In genomic region chr9:58096629-58097301, GRCm38 (mm10) we compare ENCODE assay signal across 9 mouse cellular contexts. TPM values are rescaled to one million over a fixed set of nuclear protein-coding genes. Genes with fewer than 3 reads are reported as not detected.
DNase-seq lines count a peak whose midpoint lies in the region; ATAC-seq and TF ChIP-seq lines count a peak whose summit lies in the region.
"Had no signal": no experiment of that assay in that cellular context is flagged by ENCODE, and none has a peak within 500 bp of the region (broad histone marks: within the 10 kb centered on the region; RNA-seq: fewer than 3 reads in every experiment).

No protein-coding gene starts in this region.

- H3K27ac ChIP-seq in cerebellum, adult 2 months (ENCODE audit: insufficient read depth, low read length) = no peak overlapping the region
- H3K27ac ChIP-seq in forebrain, postnatal 0 days (ENCODE audit: low read depth, low read length) = peak overlapping the region; percentile 82
- peak overlapping the region; percentile 76 for H3K27ac ChIP-seq in midbrain, embryonic 13.5 days
- no peak overlapping the region for H3K27ac ChIP-seq in gastrocnemius, adult 2 months
- H3K27ac ChIP-seq: heart, embryonic 10.5 days had no signal

- no peaks in the 10 kb centered on the region for H3K9me3 ChIP-seq in forebrain, postnatal 0 days (ENCODE audit: low read length)
- H3K9me3 ChIP-seq in midbrain, embryonic 13.5 days = no peaks in the 10 kb centered on the region
- H3K9me3 ChIP-seq: heart, embryonic 10.5 days had no signal

- peaks cover 40% of the 10 kb centered on the region for H3K4me1 ChIP-seq in cerebellum, adult 2 months (ENCODE audit: control insufficient read depth, insufficient read depth, low read length)
- peaks cover 18% of the 10 kb centered on the region for H3K4me1 ChIP-seq in forebrain, postnatal 0 days (ENCODE audit: insufficient read depth)
- peaks cover 38% of the 10 kb centered on the region for H3K4me1 ChIP-seq in midbrain, embryonic 13.5 days (replicated peaks)

- intact Hi-C loops in gastrocnemius, adult 2 months (cut with DNase I) = no loop called here

- TF ChIP-seq POLR2A in cerebellum, adult 2 months (IDR thresholded peaks at IDR 0.05; ENCODE audit: borderline replicate concordance, insufficient read depth, low read length) = no peak

- H3K27me3 ChIP-seq in cerebellum, adult 2 months (ENCODE audit: control insufficient read depth, insufficient read depth, low read length) = no peaks in the 10 kb centered on the region
- no peaks in the 10 kb centered on the region for H3K27me3 ChIP-seq in forebrain, postnatal 0 days (ENCODE audit: insufficient read depth, low read length)
- H3K27me3 ChIP-seq in midbrain, embryonic 13.5 days = no peaks in the 10 kb centered on the region; the same call in 1 of the 2 replicates

- TF ChIP-seq CTCF in cerebellum, adult 2 months (IDR thresholded peaks at IDR 0.05; ENCODE audit: borderline replicate concordance, insufficient read depth, low read depth, low read length) = no peak
- TF ChIP-seq CTCF in forebrain, postnatal 0 days (IDR thresholded peaks at IDR 0.05; ENCODE audit: low read depth) = no peak
- no peak for TF ChIP-seq CTCF in gastrocnemius, adult 2 months (IDR thresholded peaks at IDR 0.05)

- no peak overlapping the region for H3K4me3 ChIP-seq in cerebellum, adult 2 months (replicated peaks; ENCODE audit: insufficient read depth, low read depth, low read length)
- H3K4me3 ChIP-seq in forebrain, postnatal 0 days (ENCODE audit: low read depth, low read length) = no peak overlapping the region
- H3K4me3 ChIP-seq in midbrain, embryonic 13.5 days (replicated peaks) = no peak overlapping the region
- no peak overlapping the region for H3K4me3 ChIP-seq in gastrocnemius, adult 2 months
- H3K4me3 ChIP-seq: heart, embryonic 10.5 days had no signal

- peak; percentile 94 for ATAC-seq in forebrain, postnatal 0 days
- ATAC-seq in midbrain, embryonic 13.5 days = peak; percentile 86

- no peaks in the 10 kb centered on the region for H3K36me3 ChIP-seq in forebrain, postnatal 0 days (ENCODE audit: insufficient read depth)
- H3K36me3 ChIP-seq in midbrain, embryonic 13.5 days = no peaks in the 10 kb centered on the region
- H3K36me3 ChIP-seq: heart, embryonic 10.5 days had no signal

- 53% methylated on average over 5 of the region's 5 CpGs for WGBS in cerebellum, adult 2 months
- 30% methylated on average over 5 of the region's 5 CpGs for WGBS in forebrain, postnatal 0 days
- 48% methylated on average over 5 of the region's 5 CpGs for WGBS in midbrain, embryonic 13.5 days

- no peak overlapping the region for H3K9ac ChIP-seq in forebrain, postnatal 0 days
- no peak overlapping the region; the same call in 1 of the 2 replicates for H3K9ac ChIP-seq in midbrain, embryonic 13.5 days (replicated peaks)

- 0 out of 2 replicates have a peak overlapping the region, but pooled peaks have one; percentile 10 for H3K4me2 ChIP-seq in forebrain, postnatal 0 days (ENCODE audit: low read depth)
- peak overlapping the region; percentile 22; the same call in 1 of the 2 replicates for H3K4me2 ChIP-seq in midbrain, embryonic 13.5 days (replicated peaks)

- peak; percentile 76 for DNase-seq in layer of hippocampus, adult 11-12 months (ENCODE audit: low spot score)
- DNase-seq in layer of hippocampus, adult 9-10 months (ENCODE audit: low spot score) = no peak
- DNase-seq in cerebellum, adult 2 months = peak; percentile 61 to 73
- peak; percentile 87 for DNase-seq in forebrain, postnatal 0 days
- no peak for DNase-seq in heart, adult 11 months
- no peak for DNase-seq in gastrocnemius, adult 2 months
- DNase-seq in kidney, adult 11 months = no peak

RNA-seq across cellular contexts. Expression of gene Ccdc33, which starts 21.9 kb away (rescaled TPM):
- polyA plus RNA-seq in cerebellum, adult 2 months (2012; rRNA removed) = 0.59 and 1.1 TPM in 2 replicates
- 0.38 and 3.0 TPM in 2 replicates for total RNA-seq in forebrain, postnatal 0 days (2014; rRNA removed)
- 1.1 and 1.5 TPM in 2 replicates for polyA plus RNA-seq in forebrain, postnatal 0 days (2015; fragmentation: Nextera tagmentation; extraction: Ambion mirVana)
- polyA plus RNA-seq in midbrain, embryonic 13.5 days (2015; fragmentation: Nextera tagmentation; extraction: Ambion mirVana) = 0.73 and 0.80 TPM in 2 replicates
- total RNA-seq in gastrocnemius, adult 2 months (2021) = not detected
- polyA plus RNA-seq: heart, embryonic 10.5 days had no signal

RNA-seq across cellular contexts. Expression of gene Stra6, which starts 33.2 kb away (rescaled TPM):
- 2.8 and 3.9 TPM in 2 replicates for polyA plus RNA-seq in cerebellum, adult 2 months (2012; rRNA removed)
- 13.9 and 16.2 TPM in 2 replicates for total RNA-seq in forebrain, postnatal 0 days (2014; rRNA removed)
- 9.6 and 11.0 TPM in 2 replicates for polyA plus RNA-seq in forebrain, postnatal 0 days (2015; fragmentation: Nextera tagmentation; extraction: Ambion mirVana)
- polyA plus RNA-seq in midbrain, embryonic 13.5 days (2015; fragmentation: Nextera tagmentation; extraction: Ambion mirVana) = 8.1 and 9.9 TPM in 2 replicates
- total RNA-seq in gastrocnemius, adult 2 months (2021) = under 1 TPM; 0.13 to 0.31 TPM

Comparison
In these comparisons a context has a peak if more than half of its experiments do, and no peak if none do; other contexts are left out.
1. DNase-seq: peak in layer of hippocampus, adult 11-12 months (single experiment), cerebellum, adult 2 months (2 of 2) and forebrain, postnatal 0 days (single experiment); none in layer of hippocampus, adult 9-10 months (single experiment), heart, adult 11 months (single experiment), gastrocnemius, adult 2 months (single experiment) and kidney, adult 11 months (single experiment).
2. H3K27ac ChIP-seq: peak in forebrain, postnatal 0 days (single experiment) and midbrain, embryonic 13.5 days (single experiment); none in cerebellum, adult 2 months (single experiment) and gastrocnemius, adult 2 months (single experiment).